Mouse (Mus musculus) ovary, adult 18-20 months (tissue): ENCODE results near the gene Tpst2.

ENCODE experiments used
- DNase-seq: peaks from one replicate; pipeline ENCODE4 v3.0.0; 2022; ENCODE audit warnings: low spot score, mixed read lengths

Tpst2 gene

GRCm38 (mm10) chr5:112282123-112282779 is 5.8 kb downstream of the Tpst2 start:
- DNase-seq, result no peak

GRCm38 (mm10) chr5:112282780-112283482 is 6.4 kb downstream of the Tpst2 start:
- no peak for DNase-seq

GRCm38 (mm10) chr5:112283543-112284202 is 7.2 kb downstream of the Tpst2 start:
- no peak for DNase-seq

GRCm38 (mm10) chr5:112284203-112284582 is 7.7 kb downstream of the Tpst2 start:
- DNase-seq, result no peak

- no peak for DNase-seq
Measured at GRCm38 (mm10) chr5:112285548-112286085, 9.1 kb downstream of the Tpst2 start.

- DNase-seq, result no peak
Measured at GRCm38 (mm10) chr5:112286608-112286983, 10.1 kb downstream of the Tpst2 start.

- no peak for DNase-seq
Measured at GRCm38 (mm10) chr5:112286984-112287641, 10.6 kb downstream of the Tpst2 start.

- DNase-seq, result no peak
Measured at GRCm38 (mm10) chr5:112287652-112288051, 11.2 kb downstream of the Tpst2 start.

- DNase-seq, result no peak
Measured at GRCm38 (mm10) chr5:112288193-112289141, 12.0 kb downstream of the Tpst2 start.

- no peak for DNase-seq
Measured at GRCm38 (mm10) chr5:112289236-112289635, 12.7 kb downstream of the Tpst2 start.

GRCm38 (mm10) chr5:112289819-112290535 is 13.5 kb downstream of the Tpst2 start:
- DNase-seq, result no peak

GRCm38 (mm10) chr5:112290536-112290880 is 14.0 kb downstream of the Tpst2 start:
- DNase-seq, result no peak

GRCm38 (mm10) chr5:112291866-112292265 is 15.4 kb downstream of the Tpst2 start:
- no peak for DNase-seq

GRCm38 (mm10) chr5:112292343-112292980 is 16.0 kb downstream of the Tpst2 start:
- no peak for DNase-seq

- DNase-seq, result no peak
Measured at GRCm38 (mm10) chr5:112293800-112294199, 17.3 kb downstream of the Tpst2 start.

GRCm38 (mm10) chr5:112294696-112295095 is 18.2 kb downstream of the Tpst2 start:
- DNase-seq, result no peak

GRCm38 (mm10) chr5:112295162-112295561 is 18.7 kb downstream of the Tpst2 start:
- DNase-seq, result no peak

- no peak for DNase-seq
Measured at GRCm38 (mm10) chr5:112295564-112295963, 19.1 kb downstream of the Tpst2 start.

GRCm38 (mm10) chr5:112296404-112297181 is 20.1 kb downstream of the Tpst2 start:
- DNase-seq, result no peak
